Mouse (Mus musculus) kidney, adult 2 months (tissue): Measurements from ENCODE around the gene Atg16l2.

Source experiments
- CTCF ChIP-seq: fragments of 200-500 bp; conservative IDR thresholded peaks from 2 replicates; pipeline ENCODE4 v1.5.1; 2011; ENCODE audit warnings: low read depth, mild to moderate bottlenecking, control low read depth, low read length, moderate library complexity, mixed read lengths; ENCODE audit not compliant: insufficient read depth, insufficient read length
- POLR2A ChIP-seq: fragments of 200-500 bp; IDR thresholded peaks from one replicate; pipeline ENCODE4 v1.6.1; 2011; ENCODE audit warnings: low read depth, low read length, control low read depth

DNA sequence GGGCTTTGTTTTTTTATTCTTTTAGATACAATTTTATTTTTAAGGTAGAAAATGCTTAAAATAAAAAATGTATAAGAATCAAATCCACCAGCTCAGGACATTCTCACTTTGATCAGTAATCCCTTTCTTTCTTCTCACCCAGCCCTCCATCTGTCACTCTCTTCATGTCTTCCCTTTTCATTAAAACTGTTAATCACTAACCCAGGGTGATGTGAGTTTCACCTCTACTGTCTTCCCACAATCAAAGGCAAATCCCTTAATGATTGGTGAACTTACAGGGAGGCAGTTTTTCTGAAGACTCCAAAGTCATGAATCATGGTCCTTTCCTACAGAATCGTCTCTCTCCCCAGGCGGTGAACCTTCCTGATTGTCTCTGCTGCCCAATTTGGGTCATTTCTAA, 85.3 kb downstream of the Atg16l2 start:
- TF ChIP-seq CTCF (no peak), POLR2A (no peak)
